Mouse (Mus musculus) heart, postnatal 0 days (tissue): ENCODE data around the gene Lcn12.

Source experiments
- CTCF ChIP-seq: IDR thresholded peaks from 2 replicates; pipeline ENCODE4 v1.5.1; 2016; ENCODE audit warnings: antibody characterized with exemption, control low read depth, low read depth
- EP300 ChIP-seq: IDR thresholded peaks from 2 replicates; pipeline ENCODE4 v1.6.1; 2016; ENCODE audit warnings: antibody characterized with exemption, low read depth

GRCm38 (mm10) chr2:25540541-25540948 lies 46.8 kb upstream of the Lcn12 start:
- TF ChIP-seq CTCF (no peak), EP300 (no peak)
